Mouse (Mus musculus) limb, embryonic 11.5 days (tissue): ENCODE data around the gene Tardbp. TPM values are rescaled to one million over a fixed set of nuclear protein-coding genes. Genes with fewer than 3 reads are reported as not detected.

Experiments
- ATAC-seq: fragments of 200-750 bp; cut with Nextera tagmentation; 2 replicates; pipeline ENCODE4 v1.8.0; 2017; ENCODE audit warnings: low read depth; ENCODE audit not compliant: insufficient number of reproducible peaks, low FRiP score, low TSS enrichment
- DNase-seq: peaks from one replicate; pipeline ENCODE4 v3.0.0-alpha.2; 2015; ENCODE audit warnings: low spot score
- H3K27ac ChIP-seq: fragments of 300-500 bp; sonication (generic); replicated peaks from 2 replicates; pipeline ENCODE4 v1.5.1; 2014; ENCODE audit warnings: low read depth, mild to moderate bottlenecking, low read length
- H3K27me3 ChIP-seq: fragments of 300-500 bp; sonication (generic); 2 replicates; pipeline ENCODE4 v1.6.1; 2014; ENCODE audit warnings: mild to moderate bottlenecking, low read length, mixed read lengths; ENCODE audit not compliant: control insufficient read depth, insufficient read depth
- H3K36me3 ChIP-seq: fragments of 300-500 bp; sonication (generic); 2 replicates; pipeline ENCODE4 v1.6.1; 2014; ENCODE audit warnings: mild to moderate bottlenecking, low read length, moderate library complexity, mixed read lengths; ENCODE audit not compliant: control insufficient read depth, insufficient read depth
- H3K4me1 ChIP-seq: fragments of 300-500 bp; sonication (generic); 2 replicates; pipeline ENCODE4 v1.6.1; 2014; ENCODE audit warnings: low read length, mixed read lengths; ENCODE audit not compliant: control insufficient read depth, insufficient read depth
- H3K4me2 ChIP-seq: fragments of 300-500 bp; sonication (generic); 2 replicates; pipeline ENCODE4 v1.6.1; 2014; ENCODE audit warnings: low read depth, mild to moderate bottlenecking, moderate library complexity; ENCODE audit not compliant: severe bottlenecking
- H3K4me3 ChIP-seq: fragments of 300-500 bp; sonication (generic); 2 replicates; pipeline ENCODE4 v1.5.1; 2014; ENCODE audit warnings: low read depth, low read length
- H3K9ac ChIP-seq: fragments of 300-500 bp; sonication (generic); 2 replicates; pipeline ENCODE4 v1.6.1; 2014; ENCODE audit warnings: mild to moderate bottlenecking, low read length
- H3K9me3 ChIP-seq: fragments of 300-500 bp; sonication (generic); 2 replicates; pipeline ENCODE4 v1.6.1; 2016; ENCODE audit warnings: low read length; ENCODE audit not compliant: control insufficient read depth
- WGBS: fragments of 180-500 bp; shearing (Covaris S2); extraction: QIAGEN DNeasy Blood & Tissue Kit; methylation state at CpG from one replicate; pipeline ENCODE4 v1.1.7; 2014; 5-methylcytosine and 5-hydroxymethylcytosine counted together
- polyA plus RNA-seq: library from polyadenylated mRNA; unstranded; fragments of >200 nt; fragmentation: Nextera tagmentation; extraction: Ambion mirVana; gene quantifications from 2 replicates; pipeline ENCODE4 v1.2.1, GENCODE M21; 2014

The Tardbp gene
- polyA plus RNA-seq, 1 experiment from 2014 or later, result 198 TPM

DNA sequence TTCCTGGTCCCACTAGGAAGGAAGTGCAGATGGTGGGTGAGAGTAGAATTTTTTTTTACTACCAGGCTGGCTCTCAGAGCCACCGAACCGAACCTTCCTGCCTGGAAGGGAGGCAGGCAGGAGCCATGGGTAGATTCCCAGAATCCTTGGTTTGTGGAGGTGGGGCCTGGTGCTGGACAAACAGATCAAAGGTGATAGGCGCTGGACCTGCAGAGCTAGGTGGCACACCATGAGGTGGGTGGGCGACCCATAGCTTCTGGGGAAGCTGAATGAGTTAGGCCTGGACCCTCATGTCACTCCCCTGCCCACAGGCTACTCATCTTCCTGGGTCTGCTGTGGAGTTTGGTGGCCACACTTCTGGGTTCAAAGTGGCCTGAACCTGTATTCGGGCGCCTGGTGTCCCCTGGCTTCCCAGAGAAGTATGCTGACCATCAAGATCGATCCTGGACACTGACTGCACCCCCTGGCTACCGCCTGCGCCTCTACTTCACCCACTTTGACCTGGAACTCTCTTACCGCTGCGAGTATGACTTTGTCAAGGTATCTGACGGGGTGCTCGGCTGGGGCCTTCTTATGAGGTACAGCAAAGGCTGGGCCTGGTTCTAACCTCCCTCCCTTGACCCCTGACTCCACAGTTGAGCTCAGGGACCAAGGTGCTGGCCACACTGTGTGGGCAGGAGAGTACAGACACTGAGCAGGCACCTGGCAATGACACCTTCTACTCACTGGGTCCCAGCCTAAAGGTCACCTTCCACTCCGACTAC is 24.3 kb downstream of the Tardbp start, which contains the start of gene Masp2:
Masp2 (plus strand) TSS at position 198 of the 764 bp plus-strand sequence.
- no peaks in the 10 kb centered on the region for H3K27me3 ChIP-seq
- H3K4me1 ChIP-seq, result no peaks in the 10 kb centered on the region
- H3K4me3 ChIP-seq, result no peak within 1 kb of the TSS
- H3K27ac ChIP-seq, result no peak within 1 kb of the TSS
- no peak within 1 kb of the TSS for H3K4me2 ChIP-seq
- no peak for DNase-seq
- peaks cover 5% of the 10 kb centered on the region; the same call in 1 of the 2 replicates for H3K36me3 ChIP-seq
- WGBS, result 89% methylated on average over 14 of the region's 14 CpGs
- no peak within 1 kb of the TSS for H3K9ac ChIP-seq
- H3K9me3 ChIP-seq, result no peaks in the 10 kb centered on the region
- no peak for ATAC-seq

DNA sequence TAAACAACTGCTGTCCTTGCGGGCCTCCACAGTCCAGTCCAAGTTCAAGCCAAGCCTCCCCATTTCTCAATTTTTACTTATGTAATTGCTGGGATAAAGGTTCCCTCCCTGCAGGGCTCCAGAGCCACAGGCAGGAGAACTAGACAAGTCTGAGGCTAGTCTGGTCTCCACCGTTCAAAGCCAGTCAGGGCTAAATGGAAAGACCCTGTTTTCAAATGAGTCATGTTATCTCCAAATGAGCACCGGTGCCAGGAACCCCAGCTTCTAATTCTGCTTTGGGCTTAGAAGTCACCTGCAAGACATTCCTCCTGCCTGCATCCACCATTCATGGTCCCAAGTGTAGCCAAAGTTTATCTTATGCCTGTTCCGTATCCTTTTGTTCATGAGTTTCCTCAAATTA is 24.9 kb downstream of the Tardbp start:
- Histone ChIP-seq H3K9ac (no peak overlapping the region), H3K4me1 (no peaks in the 10 kb centered on the region), H3K36me3 (peaks cover 7% of the 10 kb centered on the region; the same call in 1 of the 2 replicates), H3K27me3 (no peaks in the 10 kb centered on the region), H3K4me3 (no peak overlapping the region), H3K4me2 (no peak overlapping the region), H3K9me3 (no peaks in the 10 kb centered on the region), H3K27ac (no peak overlapping the region)
- 87% methylated on average over 4 of the region's 4 CpGs for WGBS
- no peak for ATAC-seq
- no peak for DNase-seq

GRCm38 (mm10) chr4:148600316-148600715 is 26.5 kb downstream of the Tardbp start:
- ATAC-seq (no peak), DNase-seq (no peak)
- no peaks in the 10 kb centered on the region for H3K27me3 ChIP-seq
- 84% methylated on average over 4 of the region's 4 CpGs for WGBS
- no peak overlapping the region for H3K27ac ChIP-seq
- no peak overlapping the region for H3K9ac ChIP-seq
- H3K4me2 ChIP-seq, result no peak overlapping the region
- no peaks in the 10 kb centered on the region for H3K4me1 ChIP-seq
- H3K36me3 ChIP-seq, result peaks cover 18% of the 10 kb centered on the region
- H3K4me3 ChIP-seq, result no peak overlapping the region
- no peaks in the 10 kb centered on the region for H3K9me3 ChIP-seq

- no peak overlapping the region for H3K9ac ChIP-seq
- DNase-seq, result no peak
- no peaks in the 10 kb centered on the region for H3K27me3 ChIP-seq
- peaks cover 32% of the 10 kb centered on the region for H3K36me3 ChIP-seq
- no peaks in the 10 kb centered on the region for H3K9me3 ChIP-seq
- no peak overlapping the region for H3K27ac ChIP-seq
- no peak overlapping the region for H3K4me2 ChIP-seq
- H3K4me3 ChIP-seq, result no peak overlapping the region
- H3K4me1 ChIP-seq, result no peaks in the 10 kb centered on the region
- 95% methylated on average over 12 of the region's 12 CpGs for WGBS
- ATAC-seq, result no peak
These were observed 28.0 kb downstream of the Tardbp start for GRCm38 (mm10) chr4:148598826-148599225.

GRCm38 (mm10) chr4:148596731-148597130 is 30.1 kb downstream of the Tardbp start:
- Histone ChIP-seq H3K4me3 (no peak overlapping the region), H3K27ac (no peak overlapping the region), H3K4me2 (no peak overlapping the region), H3K4me1 (0 out of 2 replicates have a peak, but pooled peaks cover 6% of the 10 kb centered on the region), H3K27me3 (no peaks in the 10 kb centered on the region), H3K9ac (no peak overlapping the region), H3K36me3 (peaks cover 32% of the 10 kb centered on the region), H3K9me3 (no peaks in the 10 kb centered on the region)
- 95% methylated on average over 3 of the region's 3 CpGs for whole genome bisulfite sequencing
- DNase-seq (no peak), ATAC-seq (no peak)

- no peaks in the 10 kb centered on the region for H3K27me3 ChIP-seq
- H3K4me1 ChIP-seq, result 0 out of 2 replicates have a peak, but pooled peaks cover 6% of the 10 kb centered on the region
- H3K4me3 ChIP-seq, result no peak overlapping the region
- no peak overlapping the region for H3K27ac ChIP-seq
- no peak for DNase-seq
- H3K36me3 ChIP-seq, result peaks cover 32% of the 10 kb centered on the region
- H3K9me3 ChIP-seq, result no peaks in the 10 kb centered on the region
- no peak for ATAC-seq
- no peak overlapping the region for H3K4me2 ChIP-seq
- 89% methylated on average over 6 of the region's 6 CpGs for WGBS
- H3K9ac ChIP-seq, result no peak overlapping the region
These were observed 30.9 kb downstream of the Tardbp start for GRCm38 (mm10) chr4:148595916-148596315.

DNA sequence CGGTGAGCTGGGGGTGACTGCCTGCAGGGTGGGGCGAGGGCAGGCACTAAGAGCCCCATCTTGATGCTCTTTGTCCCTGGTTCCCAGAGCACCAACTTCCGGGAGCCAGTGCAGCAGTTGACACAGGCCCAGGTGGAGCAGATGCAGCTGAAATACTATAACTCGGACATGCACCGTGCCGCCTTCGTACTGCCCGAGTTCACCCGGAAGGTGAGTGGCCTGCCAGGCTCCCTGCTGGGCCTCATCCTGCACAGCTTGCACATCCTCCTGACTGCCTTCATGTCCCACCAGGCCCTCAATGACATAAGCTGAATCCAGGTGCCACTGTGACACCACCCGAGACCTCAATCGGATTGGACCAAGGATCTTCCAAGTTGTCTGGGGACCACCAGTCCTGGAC is 32.8 kb downstream of the Tardbp start:
- 98% methylated on average over 11 of the region's 11 CpGs for WGBS
- DNase-seq (no peak), ATAC-seq (no peak)
- no peak overlapping the region for H3K27ac ChIP-seq
- H3K9me3 ChIP-seq, result no peaks in the 10 kb centered on the region
- H3K4me1 ChIP-seq, result 0 out of 2 replicates have a peak, but pooled peaks cover 6% of the 10 kb centered on the region
- no peak overlapping the region for H3K4me2 ChIP-seq
- peaks cover 32% of the 10 kb centered on the region for H3K36me3 ChIP-seq
- H3K4me3 ChIP-seq, result no peak overlapping the region
- H3K9ac ChIP-seq, result no peak overlapping the region
- no peaks in the 10 kb centered on the region for H3K27me3 ChIP-seq

DNA sequence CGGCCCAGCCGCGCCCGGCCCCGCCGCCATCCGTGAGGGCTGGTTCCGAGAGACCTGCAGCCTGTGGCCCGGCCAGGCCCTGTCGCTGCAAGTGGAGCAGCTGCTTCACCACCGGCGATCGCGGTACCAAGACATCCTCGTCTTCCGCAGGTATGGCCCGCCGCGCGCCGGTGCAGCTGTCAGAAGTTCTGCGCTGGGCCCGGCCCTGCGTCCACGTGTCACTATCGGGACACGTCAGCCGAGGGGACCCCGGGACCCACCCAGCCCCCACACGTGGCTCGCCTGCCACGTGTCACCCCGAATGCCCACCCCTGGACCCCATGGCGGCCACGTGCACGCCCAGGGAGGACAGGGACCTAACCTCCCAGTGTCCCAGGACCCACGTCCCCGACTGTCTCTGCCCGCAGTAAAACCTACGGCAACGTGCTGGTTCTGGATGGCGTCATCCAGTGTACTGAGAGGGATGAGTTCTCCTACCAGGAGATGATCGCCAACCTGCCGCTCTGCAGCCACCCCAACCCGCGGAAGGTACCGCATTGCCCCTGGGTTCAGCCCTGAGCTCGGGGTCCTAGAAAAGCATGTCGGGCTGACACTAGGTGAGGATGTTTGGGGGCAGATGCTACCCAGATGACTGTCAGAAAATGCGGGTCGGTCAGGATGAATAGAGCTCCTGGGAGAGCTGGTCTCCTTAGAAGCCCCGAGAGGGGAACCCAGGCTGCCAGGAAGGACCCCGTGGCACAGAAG is 35.0 kb downstream of the Tardbp start:
- H3K4me2 ChIP-seq, result peak overlapping the region; percentile 94
- H3K27ac ChIP-seq, result no peak overlapping the region
- H3K4me3 ChIP-seq, result peak overlapping the region; percentile 95
- H3K36me3 ChIP-seq, result peaks cover 25% of the 10 kb centered on the region
- no peak for DNase-seq
- no peaks in the 10 kb centered on the region for H3K27me3 ChIP-seq
- ATAC-seq, result peak; percentile 32; the same call in 1 of the 2 replicates
- peak overlapping the region; percentile 70 for H3K9ac ChIP-seq
- under 1% methylated on average over 53 of the region's 53 CpGs for WGBS
- no peaks in the 10 kb centered on the region for H3K9me3 ChIP-seq
- 0 out of 2 replicates have a peak, but pooled peaks cover 6% of the 10 kb centered on the region for H3K4me1 ChIP-seq
